Mouse (Mus musculus) cerebellum, postnatal 25 days (tissue): ENCODE results near the gene Gatad2b.
A peak's percentile ranks its signal among the peaks of the same experiment; 100 is the strongest.
"Not testable (repeated sequence)": the region's sequence is repeated elsewhere in the genome, so short reads cannot be mapped to it uniquely, and the experiment has no call there.

Experiments
- DNase-seq, 2 experiments: peaks; one replicate each; pipeline ENCODE4 v3.0.0; 2021; ENCODE audit warnings: mixed read lengths in 2 of 2

Gatad2b gene

GRCm38 (mm10) chr3:90265932-90266741, 26.8 kb upstream of the Gatad2b start:
- peak in 1 of 2 experiments; percentile 73 for DNase-seq

GRCm38 (mm10) chr3:90266901-90267775, 25.8 kb upstream of the Gatad2b start:
- DNase-seq = peak in 1 of 2 experiments; percentile 15

- DNase-seq = no peak
Measured at GRCm38 (mm10) chr3:90268190-90268589, 24.8 kb upstream of the Gatad2b start.

GRCm38 (mm10) chr3:90268971-90269370, 24.0 kb upstream of the Gatad2b start:
- DNase-seq = no peak

- DNase-seq = no peak
Measured at GRCm38 (mm10) chr3:90270784-90271183, 22.2 kb upstream of the Gatad2b start.

GRCm38 (mm10) chr3:90272170-90272569, 20.8 kb upstream of the Gatad2b start:
- no peak for DNase-seq

- DNase-seq = no peak
Measured at GRCm38 (mm10) chr3:90273855-90274254, 19.1 kb upstream of the Gatad2b start.

GRCm38 (mm10) chr3:90275286-90275685, 17.7 kb upstream of the Gatad2b start:
- peak; percentile 81 to 84 for DNase-seq

- DNase-seq = peak in 1 of 2 experiments; percentile 28
Measured at GRCm38 (mm10) chr3:90276858-90277257, 16.1 kb upstream of the Gatad2b start.

GRCm38 (mm10) chr3:90277793-90278192, 15.2 kb upstream of the Gatad2b start:
- peak; percentile 90 to 91 for DNase-seq

- no peak for DNase-seq
Measured at GRCm38 (mm10) chr3:90278211-90278610, 14.8 kb upstream of the Gatad2b start.

- no peak for DNase-seq
Measured at GRCm38 (mm10) chr3:90279216-90279615, 13.8 kb upstream of the Gatad2b start.

GRCm38 (mm10) chr3:90279743-90280142, 13.2 kb upstream of the Gatad2b start:
- no peak for DNase-seq

GRCm38 (mm10) chr3:90280708-90281107, 12.3 kb upstream of the Gatad2b start:
- DNase-seq = no peak

- no peak for DNase-seq
Measured at GRCm38 (mm10) chr3:90284150-90284549, 8.8 kb upstream of the Gatad2b start.

- DNase-seq = not testable (repeated sequence)
Measured at GRCm38 (mm10) chr3:90289403-90289802, 3.6 kb upstream of the Gatad2b start.

- no peak for DNase-seq
Measured at GRCm38 (mm10) chr3:90290602-90291001, 2.4 kb upstream of the Gatad2b start.

- DNase-seq = no peak
Measured at GRCm38 (mm10) chr3:90291982-90292344, 1.0 kb upstream of the Gatad2b start.

GRCm38 (mm10) chr3:90293352-90294063, 530 bp downstream of the Gatad2b start:
- DNase-seq = peak; percentile 65 to 85

GRCm38 (mm10) chr3:90294064-90294440, 1.1 kb downstream of the Gatad2b start:
- peak in 1 of 2 experiments; percentile 16 for DNase-seq

- DNase-seq = no peak
Measured at GRCm38 (mm10) chr3:90294651-90295050, 1.7 kb downstream of the Gatad2b start.

- DNase-seq = no peak
Measured at GRCm38 (mm10) chr3:90305801-90306200, 12.8 kb downstream of the Gatad2b start.

GRCm38 (mm10) chr3:90309589-90309988, 16.6 kb downstream of the Gatad2b start:
- no peak for DNase-seq
